9 mouse cellular contexts compared by ENCODE assay signal in the genomic region with DNA sequence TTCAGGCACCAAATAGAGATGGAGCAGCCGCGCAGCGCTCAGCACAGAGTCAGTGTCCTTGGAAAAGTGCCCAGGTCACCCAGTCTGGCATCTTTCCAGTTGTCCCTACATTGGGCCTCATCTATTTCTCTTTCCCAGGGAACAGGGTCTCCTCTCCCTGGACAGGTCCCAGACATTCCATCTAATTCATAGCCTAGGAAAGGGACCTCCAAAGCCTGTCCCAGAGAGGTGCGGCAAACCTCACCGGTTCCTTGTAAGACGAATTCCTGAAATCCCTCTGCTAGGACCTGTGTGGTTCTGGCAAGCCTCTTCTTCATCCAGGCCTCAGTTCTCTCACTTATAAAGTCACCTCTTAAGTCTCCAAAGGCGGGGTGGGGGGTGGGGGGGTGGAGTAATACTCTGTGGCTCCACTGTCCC. TPM values are rescaled to one million over a fixed set of nuclear protein-coding genes. Genes with fewer than 3 reads are reported as not detected.
DNase-seq lines count a peak whose midpoint lies in the region; ATAC-seq and TF ChIP-seq lines count a peak whose summit lies in the region.
"Had no signal": no experiment of that assay in that cellular context is flagged by ENCODE, and none has a peak within 500 bp of the region (broad histone marks: within the 10 kb centered on the region; RNA-seq: fewer than 3 reads in every experiment).

No protein-coding gene starts in this region.

- no peak for DNase-seq in layer of hippocampus, adult 2 months (ENCODE audit: low spot score in 2 of 2)
- DNase-seq in layer of hippocampus, adult 11-12 months (ENCODE audit: low spot score), result no peak
- peak; percentile 66 for DNase-seq in kidney, adult 18-20 months
- DNase-seq in left cerebral cortex, postnatal 36 days (ENCODE audit: low spot score in 2 of 2), result no peak
- no peak for DNase-seq in yolk sac, embryonic 10.5 days (ENCODE audit: low spot score)
- no peak for DNase-seq in frontal cortex, adult 2 months (ENCODE audit: extremely low spot score in 1 of 2, low spot score in 1 of 2)

- WGBS in forebrain, embryonic 12.5 days, result 22% methylated on average over 6 of the region's 7 CpGs
- WGBS in midbrain, embryonic 15.5 days, result 7% methylated on average over 6 of the region's 7 CpGs

- intact Hi-C loops in left cerebral cortex, postnatal 36 days (cut with DNase I), result no loop called here

- peak overlapping the region; percentile 21; the same call in 1 of the 2 replicates for H3K27ac ChIP-seq in layer of hippocampus, adult 2 months
- H3K27ac ChIP-seq in forebrain, embryonic 12.5 days, result peak overlapping the region; percentile 91
- peak overlapping the region; percentile 71 for H3K27ac ChIP-seq in midbrain, embryonic 15.5 days

- no peaks in the 10 kb centered on the region for H3K9me3 ChIP-seq in forebrain, embryonic 12.5 days
- H3K9me3 ChIP-seq in midbrain, embryonic 15.5 days, result no peaks in the 10 kb centered on the region

- H3K9ac ChIP-seq in forebrain, embryonic 12.5 days, result peak overlapping the region; percentile 46
- H3K9ac ChIP-seq in midbrain, embryonic 15.5 days, result no peak overlapping the region

- no peak overlapping the region for H3K4me3 ChIP-seq in layer of hippocampus, adult 2 months
- H3K4me3 ChIP-seq in forebrain, embryonic 12.5 days (replicated peaks), result peak overlapping the region; percentile 24
- no peak overlapping the region for H3K4me3 ChIP-seq in midbrain, embryonic 15.5 days
- H3K4me3 ChIP-seq: erythroblast, embryonic 14.5 days had no signal

- no peaks in the 10 kb centered on the region for H3K27me3 ChIP-seq in forebrain, embryonic 12.5 days
- no peaks in the 10 kb centered on the region for H3K27me3 ChIP-seq in midbrain, embryonic 15.5 days (replicated peaks)

- peaks cover 43% of the 10 kb centered on the region for H3K36me3 ChIP-seq in forebrain, embryonic 12.5 days (replicated peaks)
- peaks cover 17% of the 10 kb centered on the region for H3K36me3 ChIP-seq in midbrain, embryonic 15.5 days (replicated peaks)

- H3K4me2 ChIP-seq in forebrain, embryonic 12.5 days, result peak overlapping the region; percentile 86
- H3K4me2 ChIP-seq in midbrain, embryonic 15.5 days, result peak overlapping the region; percentile 27; the same call in 1 of the 2 replicates

- no peak for TF ChIP-seq CTCF in layer of hippocampus, adult 2 months (conservative IDR thresholded peaks at IDR 0.05)

- no peak for ATAC-seq in forebrain, embryonic 12.5 days (ENCODE audit: low FRiP score)
- ATAC-seq in midbrain, embryonic 15.5 days (replicated peaks), result no peak

- H3K4me1 ChIP-seq in forebrain, embryonic 12.5 days, result peaks cover 70% of the 10 kb centered on the region
- peaks cover 61% of the 10 kb centered on the region for H3K4me1 ChIP-seq in midbrain, embryonic 15.5 days

RNA-seq across cellular contexts. Expression of gene Txnrd2, which starts 30.6 kb away (rescaled TPM):
- total RNA-seq in layer of hippocampus, adult 2 months (2021), result 10 to 100 TPM; 19.7 to 21.4 TPM
- polyA plus RNA-seq in forebrain, embryonic 12.5 days (2016; fragmentation: Nextera tagmentation; extraction: Ambion mirVana), result 23.3 and 23.7 TPM in 2 replicates
- 34.0 and 35.5 TPM in 2 replicates for polyA plus RNA-seq in midbrain, embryonic 15.5 days (2015; fragmentation: Nextera tagmentation; extraction: Ambion mirVana)
- 10 to 100 TPM; 21.7 TPM for total RNA-seq in left cerebral cortex, postnatal 36 days (2021)
- 22.9 and 25.9 TPM in 2 replicates for polyA plus RNA-seq in frontal cortex, adult 2 months (2012; rRNA removed)

RNA-seq across cellular contexts. Expression of gene Comt, which starts 31.0 kb away (rescaled TPM):
- 10 to 100 TPM; 74.6 to 75.1 TPM for total RNA-seq in layer of hippocampus, adult 2 months (2021)
- polyA plus RNA-seq in forebrain, embryonic 12.5 days (2016; fragmentation: Nextera tagmentation; extraction: Ambion mirVana), result 53.5 and 54.2 TPM in 2 replicates
- polyA plus RNA-seq in midbrain, embryonic 15.5 days (2015; fragmentation: Nextera tagmentation; extraction: Ambion mirVana), result 104 and 107 TPM in 2 replicates
- 100 to 1,000 TPM in 1 of 2 experiments, 10 to 100 TPM in 1; 89.1 to 100 TPM for total RNA-seq in left cerebral cortex, postnatal 36 days (2021)
- polyA plus RNA-seq in frontal cortex, adult 2 months (2012; rRNA removed), result 140 and 143 TPM in 2 replicates

RNA-seq across cellular contexts. Expression of gene Arvcf, which starts 47.6 kb away (rescaled TPM):
- 10 to 100 TPM; 40.4 to 41.4 TPM for total RNA-seq in layer of hippocampus, adult 2 months (2021)
- 115 and 126 TPM in 2 replicates for polyA plus RNA-seq in forebrain, embryonic 12.5 days (2016; fragmentation: Nextera tagmentation; extraction: Ambion mirVana)
- 94.4 and 99.5 TPM in 2 replicates for polyA plus RNA-seq in midbrain, embryonic 15.5 days (2015; fragmentation: Nextera tagmentation; extraction: Ambion mirVana)
- total RNA-seq in left cerebral cortex, postnatal 36 days (2021), result 10 to 100 TPM; 36.6 to 48.0 TPM
- polyA plus RNA-seq in frontal cortex, adult 2 months (2012; rRNA removed), result 40.8 and 44.2 TPM in 2 replicates

RNA-seq across cellular contexts. Expression of gene Tango2, which starts 47.7 kb away (rescaled TPM):
- 100 to 1,000 TPM; 128 to 130 TPM for total RNA-seq in layer of hippocampus, adult 2 months (2021)
- polyA plus RNA-seq in forebrain, embryonic 12.5 days (2016; fragmentation: Nextera tagmentation; extraction: Ambion mirVana), result 40.7 and 41.5 TPM in 2 replicates
- 74.3 and 83.1 TPM in 2 replicates for polyA plus RNA-seq in midbrain, embryonic 15.5 days (2015; fragmentation: Nextera tagmentation; extraction: Ambion mirVana)
- total RNA-seq in left cerebral cortex, postnatal 36 days (2021), result 100 to 1,000 TPM; 158 to 165 TPM
- 181 and 196 TPM in 2 replicates for polyA plus RNA-seq in frontal cortex, adult 2 months (2012; rRNA removed)

Comparison
In these comparisons a context has a peak if more than half of its experiments do, and no peak if none do; other contexts are left out.
1. H3K27ac ChIP-seq: peak in every context shown above with its lines; median percentile 91 in forebrain, embryonic 12.5 days; 71 in midbrain, embryonic 15.5 days; 21 in layer of hippocampus, adult 2 months.